Mouse (Mus musculus): ENCODE results near the gene Slc25a33. TPM values are rescaled to one million over a fixed set of nuclear protein-coding genes. Genes with fewer than 3 reads are reported as not detected.

Gene Slc25a33
- polyA plus RNA-seq, 1 experiment from 2014 or later = 22.0 TPM

GRCm38 (mm10) chr4:149798116-149798515, 24.0 kb upstream of the Slc25a33 start:
- Histone ChIP-seq H3K36me3 (ENCODE audit: control insufficient read depth, insufficient read depth, low read length) (no peaks in the 10 kb centered on the region), H3K27ac (ENCODE audit: low read depth, low read length) (no peak overlapping the region), H3K9me3 (ENCODE audit: control insufficient read depth, low read length) (no peaks in the 10 kb centered on the region), H3K4me2 (ENCODE audit: low read depth) (no peak overlapping the region), H3K9ac (ENCODE audit: low read length) (no peak overlapping the region), H3K4me3 (ENCODE audit: low read depth, low read length) (no peak overlapping the region), H3K27me3 (ENCODE audit: control insufficient read depth, insufficient read depth, low read length) (no peaks in the 10 kb centered on the region), H3K4me1 (ENCODE audit: control insufficient read depth, insufficient read depth, low read length) (no peaks in the 10 kb centered on the region)
- DNase-seq (ENCODE audit: low spot score) = no peak
- WGBS = 57% methylated on average over 2 of the region's 2 CpGs
- ATAC-seq (ENCODE audit: insufficient read depth, low FRiP score, low TSS enrichment) = no peak

- no peaks in the 10 kb centered on the region for H3K4me1 ChIP-seq (ENCODE audit: control insufficient read depth, insufficient read depth, low read length)
- WGBS = 75% methylated on average over 1 of the region's 1 CpGs
- DNase-seq (ENCODE audit: low spot score) (no peak), ATAC-seq (ENCODE audit: insufficient read depth, low FRiP score, low TSS enrichment) (no peak)
- H3K9ac ChIP-seq (ENCODE audit: low read length) = no peak overlapping the region
- no peaks in the 10 kb centered on the region for H3K27me3 ChIP-seq (ENCODE audit: control insufficient read depth, insufficient read depth, low read length)
- H3K27ac ChIP-seq (ENCODE audit: low read depth, low read length) = no peak overlapping the region
- no peaks in the 10 kb centered on the region for H3K36me3 ChIP-seq (ENCODE audit: control insufficient read depth, insufficient read depth, low read length)
- H3K4me2 ChIP-seq (ENCODE audit: low read depth) = no peak overlapping the region
- H3K4me3 ChIP-seq (ENCODE audit: low read depth, low read length) = no peak overlapping the region
- no peaks in the 10 kb centered on the region for H3K9me3 ChIP-seq (ENCODE audit: control insufficient read depth, low read length)
Measured at GRCm38 (mm10) chr4:149797220-149797610, 23.1 kb upstream of the Slc25a33 start.

GRCm38 (mm10) chr4:149796567-149797219, 22.6 kb upstream of the Slc25a33 start:
- no peaks in the 10 kb centered on the region for H3K36me3 ChIP-seq (ENCODE audit: control insufficient read depth, insufficient read depth, low read length)
- H3K4me1 ChIP-seq (ENCODE audit: control insufficient read depth, insufficient read depth, low read length) = no peaks in the 10 kb centered on the region
- H3K27ac ChIP-seq (ENCODE audit: low read depth, low read length) = no peak overlapping the region
- ATAC-seq (ENCODE audit: insufficient read depth, low FRiP score, low TSS enrichment) (no peak), DNase-seq (ENCODE audit: low spot score) (no peak)
- WGBS = 85% methylated on average over 14 of the region's 14 CpGs
- H3K27me3 ChIP-seq (ENCODE audit: control insufficient read depth, insufficient read depth, low read length) = no peaks in the 10 kb centered on the region
- no peaks in the 10 kb centered on the region for H3K9me3 ChIP-seq (ENCODE audit: control insufficient read depth, low read length)
- H3K9ac ChIP-seq (ENCODE audit: low read length) = no peak overlapping the region
- H3K4me3 ChIP-seq (ENCODE audit: low read depth, low read length) = no peak overlapping the region
- no peak overlapping the region for H3K4me2 ChIP-seq (ENCODE audit: low read depth)

- Histone ChIP-seq H3K4me3 (ENCODE audit: low read depth, low read length) (no peak overlapping the region), H3K36me3 (ENCODE audit: control insufficient read depth, insufficient read depth, low read length) (no peaks in the 10 kb centered on the region), H3K9me3 (ENCODE audit: control insufficient read depth, low read length) (no peaks in the 10 kb centered on the region), H3K4me2 (ENCODE audit: low read depth) (no peak overlapping the region), H3K27me3 (ENCODE audit: control insufficient read depth, insufficient read depth, low read length) (no peaks in the 10 kb centered on the region), H3K4me1 (ENCODE audit: control insufficient read depth, insufficient read depth, low read length) (no peaks in the 10 kb centered on the region), H3K27ac (ENCODE audit: low read depth, low read length) (no peak overlapping the region), H3K9ac (ENCODE audit: low read length) (no peak overlapping the region)
- DNase-seq (ENCODE audit: low spot score) (no peak), ATAC-seq (ENCODE audit: insufficient read depth, low FRiP score, low TSS enrichment) (no peak)
- 89% methylated on average over 7 of the region's 7 CpGs for WGBS
Measured at GRCm38 (mm10) chr4:149794966-149795477, 20.9 kb upstream of the Slc25a33 start.

GRCm38 (mm10) chr4:149794010-149794338, 19.9 kb upstream of the Slc25a33 start:
- no peaks in the 10 kb centered on the region for H3K27me3 ChIP-seq (ENCODE audit: control insufficient read depth, insufficient read depth, low read length)
- 58% methylated on average over 8 of the region's 8 CpGs for WGBS
- ATAC-seq (ENCODE audit: insufficient read depth, low FRiP score, low TSS enrichment) = no peak

GRCm38 (mm10) chr4:149793156-149794009, 19.3 kb upstream of the Slc25a33 start:
- 47% methylated on average over 13 of the region's 13 CpGs for WGBS
- Histone ChIP-seq H3K4me2 (ENCODE audit: low read depth) (no peak overlapping the region), H3K27ac (ENCODE audit: low read depth, low read length) (no peak overlapping the region), H3K27me3 (ENCODE audit: control insufficient read depth, insufficient read depth, low read length) (no peaks in the 10 kb centered on the region), H3K4me1 (ENCODE audit: control insufficient read depth, insufficient read depth, low read length) (no peaks in the 10 kb centered on the region), H3K36me3 (ENCODE audit: control insufficient read depth, insufficient read depth, low read length) (no peaks in the 10 kb centered on the region), H3K4me3 (ENCODE audit: low read depth, low read length) (no peak overlapping the region), H3K9ac (ENCODE audit: low read length) (no peak overlapping the region), H3K9me3 (ENCODE audit: control insufficient read depth, low read length) (no peaks in the 10 kb centered on the region)
- DNase-seq (ENCODE audit: low spot score) (no peak), ATAC-seq (ENCODE audit: insufficient read depth, low FRiP score, low TSS enrichment) (no peak)

More at GRCm38 (mm10) chr4:149794010-149794338, 19.9 kb upstream of the Slc25a33 start:
- Histone ChIP-seq H3K4me2 (ENCODE audit: low read depth) (no peak overlapping the region), H3K36me3 (ENCODE audit: control insufficient read depth, insufficient read depth, low read length) (no peaks in the 10 kb centered on the region), H3K4me3 (ENCODE audit: low read depth, low read length) (no peak overlapping the region), H3K9me3 (ENCODE audit: control insufficient read depth, low read length) (no peaks in the 10 kb centered on the region), H3K4me1 (ENCODE audit: control insufficient read depth, insufficient read depth, low read length) (no peaks in the 10 kb centered on the region), H3K9ac (ENCODE audit: low read length) (no peak overlapping the region), H3K27ac (ENCODE audit: low read depth, low read length) (no peak overlapping the region)
- no peak for DNase-seq (ENCODE audit: low spot score)

GRCm38 (mm10) chr4:149792159-149792800, 18.2 kb upstream of the Slc25a33 start:
- Histone ChIP-seq H3K9me3 (ENCODE audit: control insufficient read depth, low read length) (no peaks in the 10 kb centered on the region), H3K27ac (ENCODE audit: low read depth, low read length) (no peak overlapping the region)

GRCm38 (mm10) chr4:149791470-149791869, 17.4 kb upstream of the Slc25a33 start:
- Histone ChIP-seq H3K4me3 (ENCODE audit: low read depth, low read length) (no peak overlapping the region), H3K4me1 (ENCODE audit: control insufficient read depth, insufficient read depth, low read length) (no peaks in the 10 kb centered on the region), H3K36me3 (ENCODE audit: control insufficient read depth, insufficient read depth, low read length) (no peaks in the 10 kb centered on the region), H3K27me3 (ENCODE audit: control insufficient read depth, insufficient read depth, low read length) (no peaks in the 10 kb centered on the region), H3K9me3 (ENCODE audit: control insufficient read depth, low read length) (no peaks in the 10 kb centered on the region), H3K4me2 (ENCODE audit: low read depth) (no peak overlapping the region), H3K27ac (ENCODE audit: low read depth, low read length) (no peak overlapping the region), H3K9ac (ENCODE audit: low read length) (no peak overlapping the region)
- 81% methylated on average over 4 of the region's 4 CpGs for WGBS
- ATAC-seq (ENCODE audit: insufficient read depth, low FRiP score, low TSS enrichment) (no peak), DNase-seq (ENCODE audit: low spot score) (no peak)

More at GRCm38 (mm10) chr4:149792159-149792800, 18.2 kb upstream of the Slc25a33 start:
- no peak overlapping the region for H3K4me3 ChIP-seq (ENCODE audit: low read depth, low read length)
- H3K9ac ChIP-seq (ENCODE audit: low read length) = no peak overlapping the region
- 57% methylated on average over 10 of the region's 10 CpGs for WGBS
- no peak for DNase-seq (ENCODE audit: low spot score)
- no peaks in the 10 kb centered on the region for H3K27me3 ChIP-seq (ENCODE audit: control insufficient read depth, insufficient read depth, low read length)
- no peaks in the 10 kb centered on the region for H3K36me3 ChIP-seq (ENCODE audit: control insufficient read depth, insufficient read depth, low read length)
- H3K4me1 ChIP-seq (ENCODE audit: control insufficient read depth, insufficient read depth, low read length) = no peaks in the 10 kb centered on the region
- no peak overlapping the region for H3K4me2 ChIP-seq (ENCODE audit: low read depth)
- no peak for ATAC-seq (ENCODE audit: insufficient read depth, low FRiP score, low TSS enrichment)

All from neural tube, embryonic 11.5 days (tissue).